Mouse (Mus musculus) stomach, embryonic 14.5 days (tissue): ENCODE measurements around the gene Znrf1. TPM values are rescaled to one million over a fixed set of nuclear protein-coding genes. Genes with fewer than 3 reads are reported as not detected.

Experiments
- ATAC-seq: fragments of 200-750 bp; cut with Nextera tagmentation; 2 replicates; pipeline ENCODE4 v1.8.0; 2017; ENCODE audit warnings: low read depth, moderate TSS enrichment; ENCODE audit not compliant: insufficient number of reproducible peaks, insufficient read depth, low FRiP score
- H3K27ac ChIP-seq: fragments of 300-500 bp; sonication (generic); 2 replicates; pipeline ENCODE4 v1.5.1; 2014; ENCODE audit warnings: mild to moderate bottlenecking, low read length, moderate library complexity, mixed read lengths
- H3K27me3 ChIP-seq: fragments of 300-500 bp; sonication (generic); 2 replicates; pipeline ENCODE4 v1.6.1; 2014; ENCODE audit warnings: low read length, control low read depth, mixed read lengths; ENCODE audit not compliant: control insufficient read depth, insufficient read depth
- H3K36me3 ChIP-seq: fragments of 300-500 bp; sonication (generic); 2 replicates; pipeline ENCODE4 v1.6.1; 2014; ENCODE audit warnings: mild to moderate bottlenecking, control low read depth, low read length, moderate library complexity, mixed read lengths; ENCODE audit not compliant: control insufficient read depth, insufficient read depth
- H3K4me1 ChIP-seq: fragments of 300-500 bp; sonication (generic); 2 replicates; pipeline ENCODE4 v1.6.1; 2014; ENCODE audit warnings: low read length, control low read depth, mixed read lengths; ENCODE audit not compliant: control insufficient read depth, insufficient read depth
- H3K4me2 ChIP-seq: fragments of 300-500 bp; sonication (generic); replicated peaks from 2 replicates; pipeline ENCODE4 v1.6.1; 2014; ENCODE audit warnings: low read depth, low read length, control low read depth
- H3K4me3 ChIP-seq: fragments of 300-500 bp; sonication (generic); 2 replicates; pipeline ENCODE4 v1.5.1; 2014; ENCODE audit warnings: low read depth, low read length, control low read depth
- H3K9ac ChIP-seq: fragments of 300-500 bp; sonication (generic); replicated peaks from 2 replicates; pipeline ENCODE4 v1.6.1; 2014; ENCODE audit warnings: low read depth, mild to moderate bottlenecking, control low read depth, low read length, moderate library complexity, mixed read lengths
- H3K9me3 ChIP-seq: fragments of 300-500 bp; sonication (generic); 2 replicates; pipeline ENCODE4 v1.6.1; 2016; ENCODE audit warnings: low read depth, low read length, control low read depth; ENCODE audit not compliant: control insufficient read depth
- WGBS: fragments of 180-500 bp; shearing (Covaris S2); extraction: QIAGEN DNeasy Blood & Tissue Kit; methylation state at CpG from one replicate; pipeline ENCODE4 v1.1.7; 2014; 5-methylcytosine and 5-hydroxymethylcytosine counted together
- polyA plus RNA-seq: library from polyadenylated mRNA; unstranded; fragments of >200 nt; fragmentation: Nextera tagmentation; extraction: Ambion mirVana; gene quantifications from 2 replicates; pipeline ENCODE4 v1.2.1, GENCODE M21; 2014

Gene Znrf1
- polyA plus RNA-seq, 1 experiment from 2014 or later, result 37.7 TPM

DNA sequence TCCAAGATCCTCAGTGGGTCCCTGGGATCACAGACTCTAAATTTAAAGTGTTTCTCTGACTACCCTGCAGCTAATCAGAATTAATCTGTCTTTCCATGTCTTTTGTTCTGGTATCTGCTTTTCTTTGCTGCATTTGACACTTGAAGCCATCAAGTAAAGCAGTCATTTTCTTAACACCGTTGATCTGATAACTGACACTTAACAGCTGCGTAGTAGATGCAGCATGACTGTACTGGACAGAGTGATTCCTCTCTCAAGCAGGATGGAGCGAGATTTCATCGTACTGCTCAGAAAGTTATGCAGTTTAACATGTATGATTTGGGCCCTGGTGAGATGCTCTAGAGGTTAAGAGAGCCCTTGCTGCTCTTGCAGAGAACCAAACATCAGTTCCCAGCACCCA is 39.6 kb downstream of the Znrf1 start:
- Histone ChIP-seq H3K27me3 (no peaks in the 10 kb centered on the region), H3K27ac (no peak overlapping the region)
- no peak for ATAC-seq

DNA sequence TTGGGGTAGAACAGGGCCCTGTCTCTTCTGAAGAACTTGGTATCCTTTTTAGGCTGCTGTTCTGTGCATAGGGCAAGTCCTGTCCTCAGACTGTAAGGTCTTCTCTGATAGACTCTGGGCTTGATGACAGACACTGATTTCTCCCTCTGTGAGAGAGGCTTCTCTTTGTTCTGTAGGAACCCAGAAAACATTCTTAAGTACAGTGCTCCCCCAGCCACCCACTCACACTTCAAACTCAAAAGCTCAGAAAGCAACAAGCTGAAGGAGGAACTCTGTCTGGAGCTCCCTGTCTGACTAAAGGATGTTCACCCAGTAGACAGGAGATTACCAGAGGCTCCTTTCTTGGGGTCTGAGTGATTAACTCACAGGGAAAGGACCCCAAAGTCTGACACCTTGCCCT is 40.6 kb downstream of the Znrf1 start:
- Histone ChIP-seq H3K4me1 (peaks cover 11% of the 10 kb centered on the region; the same call in 1 of the 2 replicates), H3K27ac (no peak overlapping the region), H3K9me3 (no peaks in the 10 kb centered on the region), H3K36me3 (0 out of 2 replicates have a peak, but pooled peaks cover 6% of the 10 kb centered on the region), H3K4me2 (no peak overlapping the region), H3K4me3 (no peak overlapping the region), H3K27me3 (no peaks in the 10 kb centered on the region), H3K9ac (no peak overlapping the region)
- ATAC-seq, result no peak

More for the DNA sequence above, 39.6 kb downstream of the Znrf1 start:
- Histone ChIP-seq H3K36me3 (0 out of 2 replicates have a peak, but pooled peaks cover 6% of the 10 kb centered on the region), H3K4me3 (no peak overlapping the region), H3K9ac (no peak overlapping the region), H3K4me1 (peaks cover 11% of the 10 kb centered on the region; the same call in 1 of the 2 replicates), H3K4me2 (no peak overlapping the region), H3K9me3 (no peaks in the 10 kb centered on the region)
- 93% methylated on average over 4 of the region's 4 CpGs for WGBS

DNA sequence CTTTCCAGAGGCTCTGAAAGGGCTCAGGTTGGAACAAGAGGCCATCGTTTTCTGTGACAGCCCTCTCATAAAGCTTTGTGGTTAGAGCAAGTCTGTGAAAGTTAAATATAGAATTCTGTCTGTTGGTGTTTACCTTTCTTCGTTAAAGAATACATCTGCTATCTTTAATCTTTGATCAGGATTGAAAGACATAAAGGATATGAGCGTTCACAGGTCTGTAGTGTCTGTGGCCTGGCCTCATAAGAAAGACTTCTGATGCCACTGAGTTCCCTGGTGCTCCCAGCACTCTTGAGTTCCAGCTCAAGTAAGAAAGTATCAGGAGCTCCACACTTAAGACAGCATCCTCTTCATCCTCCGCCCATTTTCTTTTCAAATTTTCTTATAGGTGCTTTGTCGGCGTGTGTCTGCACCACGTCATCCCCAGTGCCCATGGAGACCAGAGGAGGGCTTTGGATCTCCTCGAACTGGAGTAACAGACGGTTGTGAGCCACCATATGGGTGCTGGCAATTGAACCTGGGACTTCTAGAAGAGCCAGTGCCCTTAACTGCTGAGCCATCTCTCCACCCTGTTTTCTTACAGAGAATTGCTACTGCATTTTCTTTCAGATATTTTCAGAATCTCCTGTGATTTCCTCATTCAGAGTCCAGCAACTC is 42.1 kb downstream of the Znrf1 start:
- Histone ChIP-seq H3K36me3 (0 out of 2 replicates have a peak, but pooled peaks cover 6% of the 10 kb centered on the region), H3K27me3 (no peaks in the 10 kb centered on the region), H3K4me1 (0 out of 2 replicates have a peak, but pooled peaks cover 11% of the 10 kb centered on the region), H3K9me3 (no peaks in the 10 kb centered on the region), H3K4me3 (no peak overlapping the region), H3K27ac (no peak overlapping the region), H3K4me2 (no peak overlapping the region), H3K9ac (no peak overlapping the region)
- no peak for ATAC-seq
- WGBS, result 81% methylated on average over 9 of the region's 9 CpGs

DNA sequence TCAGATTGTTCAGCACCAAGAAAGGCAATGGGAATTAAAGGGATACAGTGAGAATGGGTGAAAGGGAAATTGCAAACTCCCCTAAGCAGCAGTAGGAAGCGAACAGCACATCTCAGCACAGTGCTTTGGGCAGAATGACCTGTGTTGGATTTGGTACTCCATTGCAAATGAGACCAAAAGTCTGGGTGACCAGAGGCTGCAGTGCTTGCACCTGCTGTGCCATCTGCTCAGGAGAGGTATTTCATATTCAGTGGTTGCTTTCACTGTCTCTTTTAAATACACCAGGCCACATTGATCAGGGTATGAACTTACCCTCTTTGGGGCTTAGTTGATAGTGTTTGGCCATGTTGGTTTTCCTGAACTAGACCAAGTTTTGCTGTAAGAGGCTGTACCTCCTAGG is 43.4 kb downstream of the Znrf1 start:
- no peak for ATAC-seq
- Histone ChIP-seq H3K4me3 (no peak overlapping the region), H3K4me1 (0 out of 2 replicates have a peak, but pooled peaks cover 11% of the 10 kb centered on the region), H3K9ac (no peak overlapping the region), H3K9me3 (no peaks in the 10 kb centered on the region), H3K36me3 (0 out of 2 replicates have a peak, but pooled peaks cover 6% of the 10 kb centered on the region), H3K27me3 (no peaks in the 10 kb centered on the region), H3K27ac (no peak overlapping the region), H3K4me2 (no peak overlapping the region)
- 88% methylated on average over 1 of the region's 1 CpGs for WGBS

DNA sequence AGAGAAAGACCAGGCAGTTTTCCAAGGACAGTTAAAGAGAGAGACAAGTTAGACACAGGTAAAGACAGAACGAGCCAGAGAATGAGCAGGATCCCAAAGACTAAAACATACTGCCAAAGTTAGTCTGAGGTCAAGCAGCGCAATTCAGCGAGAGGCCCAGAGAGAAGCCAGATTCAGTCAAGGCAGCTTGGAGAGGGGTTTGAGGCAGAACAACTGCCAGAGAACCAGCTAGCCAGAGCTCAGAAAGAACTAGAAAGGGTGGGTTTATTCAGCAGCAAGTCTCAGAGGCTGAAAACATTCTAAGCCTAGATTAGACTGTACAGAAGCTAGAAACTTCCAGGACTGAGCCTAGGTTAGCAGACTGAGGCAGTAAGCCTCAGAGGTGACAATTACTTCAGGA is 44.4 kb downstream of the Znrf1 start:
- ATAC-seq, result no peak
- H3K27me3 ChIP-seq, result no peaks in the 10 kb centered on the region
- no peaks in the 10 kb centered on the region for H3K9me3 ChIP-seq
- no peak overlapping the region for H3K27ac ChIP-seq
- 53% methylated on average over 3 of the region's 3 CpGs for WGBS
- 0 out of 2 replicates have a peak, but pooled peaks cover 11% of the 10 kb centered on the region for H3K4me1 ChIP-seq
- H3K4me2 ChIP-seq, result no peak overlapping the region
- 0 out of 2 replicates have a peak, but pooled peaks cover 6% of the 10 kb centered on the region for H3K36me3 ChIP-seq
- H3K4me3 ChIP-seq, result no peak overlapping the region
- no peak overlapping the region for H3K9ac ChIP-seq

DNA sequence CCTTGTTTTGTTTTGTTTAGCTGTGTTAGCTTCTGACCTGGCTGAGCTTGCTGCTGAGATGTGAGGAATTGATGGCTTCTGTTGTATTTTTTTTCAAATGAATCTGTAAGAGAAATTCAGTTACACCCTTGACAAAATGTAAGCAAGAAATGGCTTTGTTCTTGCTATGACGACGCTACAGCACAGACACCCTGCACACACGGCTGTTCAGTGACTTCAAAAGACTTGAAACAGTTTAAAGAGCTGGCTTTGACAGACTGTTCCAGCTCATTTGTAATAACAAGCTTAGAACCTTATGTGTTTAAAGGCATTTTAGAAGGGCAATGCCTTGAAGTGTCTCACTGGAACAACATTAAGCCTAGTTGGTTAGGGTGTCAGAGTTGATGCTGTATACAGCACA is 46.5 kb downstream of the Znrf1 start:
- Histone ChIP-seq H3K27ac (no peak overlapping the region), H3K36me3 (0 out of 2 replicates have a peak, but pooled peaks cover 6% of the 10 kb centered on the region), H3K9me3 (no peaks in the 10 kb centered on the region), H3K4me3 (no peak overlapping the region), H3K4me2 (no peak overlapping the region), H3K4me1 (0 out of 2 replicates have a peak, but pooled peaks cover 3% of the 10 kb centered on the region), H3K27me3 (no peaks in the 10 kb centered on the region), H3K9ac (no peak overlapping the region)
- ATAC-seq, result no peak
- 70% methylated on average over 3 of the region's 3 CpGs for WGBS

DNA sequence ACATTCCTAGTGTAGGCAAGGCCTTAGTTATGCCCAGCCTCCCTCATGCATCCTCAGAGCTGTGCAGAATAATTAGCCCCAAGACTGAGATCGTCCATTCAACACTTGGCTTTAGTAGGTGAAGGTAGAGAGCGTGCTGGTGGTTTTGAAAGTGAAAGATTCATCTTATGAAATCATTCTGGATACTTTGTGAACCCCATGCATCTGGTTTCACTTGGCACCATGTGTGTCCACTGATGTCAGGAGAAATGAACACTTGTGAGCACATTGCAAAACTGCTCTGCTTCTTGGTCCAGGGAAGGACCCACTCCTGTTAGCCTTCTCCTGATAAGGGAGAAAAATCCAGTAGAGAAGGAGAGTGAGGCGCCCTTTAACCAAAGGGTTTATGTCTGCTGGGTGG is 49.0 kb downstream of the Znrf1 start:
- no peak for ATAC-seq
- WGBS, result 88% methylated on average over 3 of the region's 3 CpGs
- H3K27me3 ChIP-seq, result no peaks in the 10 kb centered on the region

DNA sequence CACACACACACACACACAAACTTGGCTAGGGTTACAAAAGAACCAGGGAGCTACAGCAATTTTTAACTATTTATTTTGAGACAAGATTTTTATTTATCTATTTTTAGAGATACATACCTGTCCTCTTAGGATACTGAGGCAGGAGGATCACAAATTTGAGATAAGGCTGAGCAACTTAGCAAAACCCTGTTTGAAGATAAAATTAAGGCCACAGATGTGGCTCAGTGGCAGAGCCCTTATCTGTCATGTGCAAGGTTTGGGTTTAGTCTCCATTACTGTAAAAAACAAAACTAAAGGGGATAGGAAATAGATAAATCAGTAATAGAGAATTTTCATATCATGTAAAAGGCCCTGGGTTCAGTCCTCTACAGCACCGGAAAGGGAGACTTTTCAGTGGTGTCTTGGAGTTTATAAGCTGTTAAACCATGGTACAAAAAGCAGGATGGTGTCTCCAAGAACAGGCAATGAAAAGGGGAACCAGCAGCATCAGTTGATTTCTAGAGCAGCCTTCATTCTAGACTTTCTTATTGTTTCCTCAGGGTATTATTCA is 51.7 kb downstream of the Znrf1 start:
- Histone ChIP-seq H3K27me3 (no peaks in the 10 kb centered on the region), H3K4me2 (no peak overlapping the region), H3K4me3 (no peak overlapping the region), H3K4me1 (peaks cover 1% of the 10 kb centered on the region; the same call in 1 of the 2 replicates), H3K36me3 (no peaks in the 10 kb centered on the region), H3K9me3 (no peaks in the 10 kb centered on the region), H3K9ac (no peak overlapping the region), H3K27ac (no peak overlapping the region)
- ATAC-seq, result no peak
- 91% methylated on average over 1 of the region's 1 CpGs for WGBS

More for the DNA sequence above, 49.0 kb downstream of the Znrf1 start:
- Histone ChIP-seq H3K27ac (no peak overlapping the region), H3K4me2 (no peak overlapping the region), H3K36me3 (no peaks in the 10 kb centered on the region), H3K9me3 (no peaks in the 10 kb centered on the region), H3K9ac (no peak overlapping the region), H3K4me3 (no peak overlapping the region), H3K4me1 (no peaks in the 10 kb centered on the region)
